Mouse (Mus musculus): ENCODE measurements at regions not wholly inside any gene's neighbourhood (a gene's known extent, or its start where the extent isn't known, plus 50 kb on each side); places are given as distances from the start of the nearest gene placed in this dataset.

- TF ChIP-seq CTCF (IDR thresholded peaks at IDR 0.05; ENCODE audit: extremely low read depth, insufficient read depth, insufficient read length, insufficient replicate concordance) = no peak
- TF ChIP-seq POLR2A (IDR thresholded peaks at IDR 0.05; ENCODE audit: low read depth, low read length) = no peak
- H3K4me1 ChIP-seq (ENCODE audit: control insufficient read depth, insufficient read depth, insufficient read length) = no peaks in the 10 kb centered on the region
- H3K4me3 ChIP-seq (ENCODE audit: extremely low read depth, insufficient read depth, insufficient read length) = no peak overlapping the region
- H3K36me3 ChIP-seq (ENCODE audit: control insufficient read depth, insufficient read depth, low read length) = no peaks in the 10 kb centered on the region
- no peaks in the 10 kb centered on the region for H3K27me3 ChIP-seq (ENCODE audit: control insufficient read depth, insufficient read depth, low read length)
- 73% methylated on average over 6 of the region's 6 CpGs for WGBS
- DNase-seq (ENCODE audit: low read depth in 1 of 2, low spot score in 2 of 2) = no peak
- H3K27ac ChIP-seq (ENCODE audit: insufficient read depth, low read length) = no peak overlapping the region
Measured at GRCm38 (mm10) chr4:82099970-82100368, 605.6 kb downstream of the Nfib start.

DNA sequence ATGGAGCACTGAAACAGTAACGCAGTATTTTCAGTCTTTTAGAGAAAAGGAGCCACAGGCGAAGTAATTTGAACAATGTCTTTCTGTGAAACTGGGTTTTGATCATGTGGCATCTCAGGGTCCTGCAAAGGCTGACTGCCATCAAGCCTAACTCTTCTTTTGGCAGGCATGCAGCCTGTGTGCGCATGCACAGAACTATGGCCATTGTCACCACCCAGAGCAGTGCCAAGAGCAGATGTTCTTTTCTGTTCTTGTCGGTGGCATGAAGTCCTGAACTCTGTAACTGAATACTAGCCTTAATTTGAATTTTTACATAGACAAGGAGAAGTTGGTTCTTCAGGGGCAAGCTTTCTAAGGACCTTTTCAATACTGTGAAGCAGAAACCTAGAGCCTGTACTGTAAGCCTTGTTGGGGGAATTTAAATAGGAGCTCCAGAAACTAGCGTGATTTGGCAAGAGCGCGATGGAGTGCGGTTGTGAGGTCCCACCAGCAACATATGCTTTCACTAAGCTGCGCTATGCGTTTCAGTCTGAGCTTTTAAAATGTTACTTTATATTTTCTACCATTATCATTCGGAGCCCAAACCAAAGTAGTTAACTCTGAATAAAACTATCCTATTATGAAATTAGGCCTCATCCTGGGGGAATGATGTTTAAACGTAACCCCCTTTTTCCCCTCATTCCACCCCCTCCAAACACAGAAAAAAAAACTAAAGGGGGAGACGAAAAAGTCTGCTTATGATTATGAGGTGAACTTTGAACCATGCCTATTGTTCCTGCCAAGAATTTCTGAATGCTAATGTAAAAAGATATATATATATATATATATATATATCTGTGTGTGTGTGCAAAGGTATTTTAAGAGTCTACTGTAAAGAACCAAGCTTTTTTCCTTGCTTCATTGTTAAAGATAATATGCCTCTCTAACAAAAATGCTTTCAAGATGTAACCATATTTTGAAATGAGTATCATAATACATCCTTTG, 606.3 kb downstream of the Nfib start:
- no peak for DNase-seq (ENCODE audit: low read depth in 1 of 2, low spot score in 2 of 2)
- Histone ChIP-seq H3K36me3 (ENCODE audit: control insufficient read depth, insufficient read depth, low read length) (no peaks in the 10 kb centered on the region), H3K4me1 (ENCODE audit: control insufficient read depth, insufficient read depth, insufficient read length) (no peaks in the 10 kb centered on the region), H3K27me3 (ENCODE audit: control insufficient read depth, insufficient read depth, low read length) (no peaks in the 10 kb centered on the region), H3K4me3 (ENCODE audit: extremely low read depth, insufficient read depth, insufficient read length) (no peak overlapping the region), H3K27ac (ENCODE audit: insufficient read depth, low read length) (no peak overlapping the region)
- 91% methylated on average over 13 of the region's 13 CpGs for WGBS
- TF ChIP-seq CTCF (IDR thresholded peaks at IDR 0.05; ENCODE audit: extremely low read depth, insufficient read depth, insufficient read length, insufficient replicate concordance) (no peak), POLR2A (IDR thresholded peaks at IDR 0.05; ENCODE audit: low read depth, low read length) (no peak)

DNA sequence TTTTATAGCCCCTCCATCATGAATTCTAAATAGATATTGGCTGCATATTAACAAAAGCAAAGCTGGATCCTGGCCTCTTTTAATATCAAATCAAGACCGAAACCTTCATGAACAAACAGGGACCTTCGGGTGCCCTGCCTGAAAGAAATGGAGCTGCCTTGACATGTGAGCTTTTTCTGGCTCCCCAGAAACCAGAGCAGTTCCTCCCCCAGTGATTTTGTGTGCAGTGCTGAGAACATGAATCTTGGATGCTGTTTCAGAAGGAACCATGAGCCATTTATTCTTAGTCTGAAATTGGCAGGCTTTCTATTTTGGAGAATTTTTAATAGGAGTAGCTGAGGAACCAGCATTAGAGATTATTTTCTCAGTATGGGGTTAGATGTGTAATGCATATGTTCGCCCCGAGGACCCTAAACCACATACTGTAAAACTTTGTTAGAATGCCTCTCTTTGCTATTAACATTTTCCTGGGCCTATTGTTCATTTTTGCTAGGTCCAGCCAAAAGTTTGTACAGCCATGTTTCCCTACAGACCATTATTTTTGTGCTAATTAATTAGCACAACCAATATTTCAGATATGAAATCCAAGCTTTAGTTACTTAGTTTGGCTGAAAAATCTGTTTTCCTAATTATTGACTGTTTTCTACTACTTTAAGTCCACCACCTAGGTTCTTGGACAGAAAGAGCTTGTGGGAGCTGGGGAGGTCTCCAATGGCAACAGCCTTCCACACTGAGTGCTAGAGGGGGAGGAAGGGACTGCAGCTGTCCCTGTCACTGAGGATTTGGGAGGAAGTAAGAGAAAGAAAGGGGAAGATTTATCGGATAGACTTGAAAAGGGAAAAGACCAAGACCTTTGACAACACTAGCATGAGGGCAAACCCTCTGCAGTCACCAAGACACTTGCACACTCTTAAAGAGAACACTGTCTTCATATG, 613.0 kb downstream of the Nfib start:
- WGBS = 86% methylated on average over 5 of the region's 5 CpGs
- Histone ChIP-seq H3K36me3 (ENCODE audit: control insufficient read depth, insufficient read depth, low read length) (no peaks in the 10 kb centered on the region), H3K4me1 (ENCODE audit: control insufficient read depth, insufficient read depth, insufficient read length) (no peaks in the 10 kb centered on the region), H3K4me3 (ENCODE audit: extremely low read depth, insufficient read depth, insufficient read length) (no peak overlapping the region), H3K27ac (ENCODE audit: insufficient read depth, low read length) (no peak overlapping the region), H3K27me3 (ENCODE audit: control insufficient read depth, insufficient read depth, low read length) (no peaks in the 10 kb centered on the region)
- DNase-seq (ENCODE audit: low read depth in 1 of 2, low spot score in 2 of 2) = no peak
- TF ChIP-seq CTCF (IDR thresholded peaks at IDR 0.05; ENCODE audit: extremely low read depth, insufficient read depth, insufficient read length, insufficient replicate concordance) (no peak), POLR2A (IDR thresholded peaks at IDR 0.05; ENCODE audit: low read depth, low read length) (no peak)

DNA sequence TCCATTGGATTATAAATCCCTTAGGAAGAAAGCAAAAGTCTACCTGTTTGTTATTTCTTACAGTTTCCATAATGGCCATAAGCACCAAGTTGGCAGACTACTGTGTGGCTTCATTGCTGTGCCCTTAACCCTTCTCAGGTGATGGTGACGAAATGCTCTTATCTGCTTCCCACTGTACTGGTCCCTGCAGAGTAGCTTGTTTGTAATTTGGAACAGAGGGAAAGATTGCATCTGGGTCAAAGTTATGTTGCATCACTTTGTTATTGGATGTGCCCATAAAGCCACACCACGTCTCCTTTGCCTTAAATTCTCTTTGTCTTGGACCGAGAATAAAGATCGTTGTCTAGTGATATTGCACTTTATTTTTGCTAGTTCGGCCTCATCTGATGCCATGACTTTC, 615.9 kb downstream of the Nfib start:
- Histone ChIP-seq H3K4me3 (ENCODE audit: extremely low read depth, insufficient read depth, insufficient read length) (no peak overlapping the region), H3K27me3 (ENCODE audit: control insufficient read depth, insufficient read depth, low read length) (no peaks in the 10 kb centered on the region), H3K36me3 (ENCODE audit: control insufficient read depth, insufficient read depth, low read length) (no peaks in the 10 kb centered on the region), H3K27ac (ENCODE audit: insufficient read depth, low read length) (no peak overlapping the region), H3K4me1 (ENCODE audit: control insufficient read depth, insufficient read depth, insufficient read length) (no peaks in the 10 kb centered on the region)
- DNase-seq (ENCODE audit: low read depth in 1 of 2, low spot score in 2 of 2) = no peak
- 91% methylated on average over 5 of the region's 5 CpGs for WGBS
- TF ChIP-seq CTCF (IDR thresholded peaks at IDR 0.05; ENCODE audit: extremely low read depth, insufficient read depth, insufficient read length, insufficient replicate concordance) (no peak), POLR2A (IDR thresholded peaks at IDR 0.05; ENCODE audit: low read depth, low read length) (no peak)

DNA sequence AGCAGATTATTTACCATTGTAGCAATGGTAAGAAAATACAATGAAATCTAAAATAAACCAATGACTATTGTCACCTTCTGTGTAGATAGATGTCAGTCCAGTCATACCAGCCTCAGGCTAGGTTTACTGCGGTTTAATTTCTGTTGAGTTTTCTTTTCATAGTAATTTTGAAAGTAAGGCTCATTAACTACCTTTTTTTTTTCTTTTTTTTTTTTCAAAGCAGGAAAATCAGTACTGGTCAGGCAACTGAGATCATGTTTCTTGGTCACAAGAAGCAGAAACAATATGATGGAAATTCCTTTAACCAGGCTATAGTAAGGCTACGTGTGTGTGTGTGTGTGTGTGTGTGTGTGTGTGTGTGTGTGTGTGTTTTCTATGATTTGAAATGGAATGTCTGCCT, 622.0 kb downstream of the Nfib start:
- no peaks in the 10 kb centered on the region for H3K36me3 ChIP-seq (ENCODE audit: control insufficient read depth, insufficient read depth, low read length)
- H3K4me1 ChIP-seq (ENCODE audit: control insufficient read depth, insufficient read depth, insufficient read length) = no peaks in the 10 kb centered on the region
- no peak for TF ChIP-seq POLR2A (IDR thresholded peaks at IDR 0.05; ENCODE audit: low read depth, low read length)
- TF ChIP-seq CTCF (IDR thresholded peaks at IDR 0.05; ENCODE audit: extremely low read depth, insufficient read depth, insufficient read length, insufficient replicate concordance) = no peak
- DNase-seq (ENCODE audit: low read depth in 1 of 2, low spot score in 2 of 2) = no peak
- H3K4me3 ChIP-seq (ENCODE audit: extremely low read depth, insufficient read depth, insufficient read length) = no peak overlapping the region
- H3K27ac ChIP-seq (ENCODE audit: insufficient read depth, low read length) = no peak overlapping the region
- H3K27me3 ChIP-seq (ENCODE audit: control insufficient read depth, insufficient read depth, low read length) = no peaks in the 10 kb centered on the region
- 90% methylated on average over 2 of the region's 2 CpGs for WGBS

GRCm38 (mm10) chr4:82068050-82068449, 625.4 kb upstream of the Mpdz start:
- Histone ChIP-seq H3K27ac (ENCODE audit: insufficient read depth, low read length) (no peak overlapping the region), H3K27me3 (ENCODE audit: control insufficient read depth, insufficient read depth, low read length) (no peaks in the 10 kb centered on the region), H3K4me1 (ENCODE audit: control insufficient read depth, insufficient read depth, insufficient read length) (no peaks in the 10 kb centered on the region), H3K36me3 (ENCODE audit: control insufficient read depth, insufficient read depth, low read length) (no peaks in the 10 kb centered on the region), H3K4me3 (ENCODE audit: extremely low read depth, insufficient read depth, insufficient read length) (no peak overlapping the region)
- 82% methylated on average over 3 of the region's 3 CpGs for WGBS
- DNase-seq (ENCODE audit: low read depth in 1 of 2, low spot score in 2 of 2) = no peak
- TF ChIP-seq POLR2A (IDR thresholded peaks at IDR 0.05; ENCODE audit: low read depth, low read length) (no peak), CTCF (IDR thresholded peaks at IDR 0.05; ENCODE audit: extremely low read depth, insufficient read depth, insufficient read length, insufficient replicate concordance) (no peak)

All from spleen, adult 2 months (tissue).